Mouse (Mus musculus) lung, postnatal 4 days (tissue): ENCODE measurements around the gene Gm11042.

Source experiments
- DNase-seq, 2 experiments: peaks; one replicate each; pipeline ENCODE4 v3.0.0; 2021

Gene Gm11042

DNA sequence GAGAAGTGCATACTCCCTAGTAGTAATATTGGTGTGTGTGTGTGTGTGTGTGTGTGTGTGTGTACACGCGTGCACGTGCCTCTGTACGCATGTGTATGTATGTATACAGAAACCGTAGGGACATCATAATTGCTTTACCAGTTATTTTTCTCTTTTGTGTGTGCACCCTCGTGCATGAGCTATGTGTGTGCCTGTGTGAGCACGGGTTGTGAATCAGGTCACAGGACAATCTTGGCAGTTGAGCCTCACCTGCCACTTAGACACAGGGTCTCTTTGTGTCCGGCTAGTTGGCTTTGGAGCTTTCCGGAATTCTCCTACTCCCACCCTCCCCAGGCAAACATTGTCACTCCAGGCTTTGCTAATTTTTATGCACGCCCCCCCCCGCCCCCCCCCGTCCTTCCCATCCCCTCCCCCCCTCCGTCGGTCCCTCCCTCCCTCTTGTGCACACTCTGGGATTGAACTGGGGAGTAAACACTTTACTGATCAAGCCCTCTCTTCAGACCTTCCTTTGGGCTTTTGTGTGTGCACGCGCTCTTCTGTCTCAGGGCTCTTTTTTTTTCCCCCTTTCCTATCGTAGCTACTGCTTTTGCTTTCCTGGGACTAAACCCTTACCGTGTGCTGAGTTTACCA, at the start of gene Gm11042:
Gene Gm11042, minus strand, starts transcription at position 51 of the 630 bp plus-strand sequence.
- DNase-seq: no peak

DNA sequence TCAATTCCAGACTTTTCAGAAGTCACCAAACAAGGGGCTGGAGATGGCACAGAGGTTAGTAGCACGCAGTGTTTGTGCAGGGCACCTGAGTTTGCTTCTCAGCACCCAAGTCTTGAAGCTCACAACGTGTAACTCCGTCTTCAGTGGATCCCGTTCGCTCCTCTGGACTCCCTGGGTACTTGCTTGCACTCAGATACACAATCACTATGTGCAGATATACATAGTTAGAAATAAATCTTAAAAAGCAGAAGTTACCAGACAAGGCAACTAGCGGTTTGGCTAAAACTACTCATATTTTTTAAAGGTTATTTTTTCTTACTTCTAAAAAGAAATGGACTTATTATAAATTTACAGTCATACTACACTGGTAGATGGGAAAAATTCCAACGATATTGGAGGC, 48.3 kb upstream of the Gm11042 start:
- DNase-seq: no peak

DNA sequence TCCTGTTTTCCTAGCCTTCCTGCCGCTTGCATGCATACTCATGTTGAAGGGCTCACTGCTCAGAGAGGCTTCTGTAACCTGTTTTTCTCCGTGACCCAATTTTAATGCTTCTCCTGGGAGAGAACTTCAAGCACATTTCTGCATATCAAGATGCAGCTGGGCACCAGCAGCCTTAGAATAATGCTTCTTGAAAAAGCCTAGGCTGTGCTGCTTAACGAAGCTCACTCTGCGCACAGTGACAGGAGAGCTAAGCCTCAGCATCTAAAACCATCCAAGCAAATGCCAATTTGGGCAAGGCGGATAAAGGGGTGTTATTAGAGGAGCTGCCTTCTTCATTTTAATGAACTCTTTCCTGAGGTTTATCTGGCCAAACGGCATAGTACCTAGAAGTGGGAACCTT, 46.9 kb upstream of the Gm11042 start:
- DNase-seq: no peak

DNA sequence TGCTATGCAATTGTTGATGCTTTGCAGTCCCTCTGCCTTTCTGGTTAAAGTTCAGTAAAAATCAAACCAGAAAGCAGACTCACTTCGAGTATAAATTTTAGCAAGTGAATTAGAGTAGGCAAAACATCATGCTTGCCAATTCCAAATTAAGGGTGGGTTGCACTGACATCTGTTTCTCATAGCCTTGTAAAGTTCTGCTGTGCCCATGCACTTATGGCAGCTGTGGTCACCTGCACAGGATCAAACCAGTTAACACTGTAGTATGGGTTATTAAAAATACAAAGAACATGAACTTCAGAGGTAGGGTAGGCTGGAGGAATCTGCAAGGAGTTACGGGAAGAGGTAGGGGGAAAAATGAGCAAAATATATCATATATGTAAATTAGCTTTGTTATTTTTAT, 46.3 kb upstream of the Gm11042 start:
- DNase-seq: no peak

DNA sequence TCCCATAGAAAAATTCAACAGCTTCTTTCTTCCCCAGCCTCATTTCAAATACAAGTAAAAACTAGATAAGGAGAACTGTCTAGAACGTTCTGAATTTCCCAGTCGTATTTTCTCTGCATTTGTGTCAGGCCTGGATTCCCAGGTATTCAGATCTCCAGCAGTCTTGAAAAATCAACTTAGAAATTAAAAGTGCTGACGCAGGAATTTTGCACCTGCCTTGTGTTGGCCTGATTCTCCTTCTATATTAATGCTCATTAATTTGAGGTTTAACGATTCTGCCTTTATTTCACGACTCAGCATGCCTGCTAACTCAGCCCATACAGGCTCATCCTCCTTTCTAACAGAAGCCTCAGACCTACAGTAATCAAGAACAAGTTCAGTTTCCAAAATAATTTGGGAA, 43.6 kb upstream of the Gm11042 start:
- DNase-seq: no peak

DNA sequence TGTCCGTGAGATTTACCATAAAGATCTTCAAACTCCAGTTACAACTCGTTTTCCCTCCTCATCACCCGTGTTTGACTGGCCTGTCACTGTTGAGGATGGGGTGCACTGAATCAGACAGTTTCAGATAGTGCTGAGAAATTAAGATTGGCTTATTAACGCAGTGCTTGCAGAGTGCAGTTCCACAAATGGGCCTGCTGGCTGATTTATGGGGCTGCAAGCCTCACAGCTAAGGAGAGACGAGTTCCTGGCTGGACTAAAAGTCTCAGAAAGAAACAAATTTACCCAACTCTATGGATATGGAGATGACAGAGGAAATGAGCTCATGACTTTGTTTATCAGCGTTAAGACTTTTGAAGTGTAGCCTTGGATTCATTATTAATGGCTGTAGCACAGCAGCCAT, 41.6 kb upstream of the Gm11042 start:
- DNase-seq: no peak

DNA sequence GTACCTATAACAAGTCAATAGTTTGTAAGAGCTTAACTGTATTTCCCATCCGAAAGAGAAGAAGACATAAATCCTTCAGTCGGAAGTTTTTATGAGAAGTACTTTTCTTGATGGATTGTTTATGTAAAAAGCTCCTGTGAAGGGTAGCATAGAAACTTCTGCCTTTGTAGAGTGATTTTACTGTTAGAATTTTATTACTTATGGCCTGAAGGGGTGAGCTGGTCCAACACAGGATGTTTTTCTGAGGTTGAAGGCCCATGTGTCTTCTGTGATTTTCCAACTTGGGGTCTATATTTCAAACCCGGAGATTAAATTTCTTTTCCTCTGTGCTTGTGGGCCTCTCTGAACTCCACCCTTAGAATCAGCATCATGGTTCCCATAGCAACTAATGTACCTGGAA, 26.5 kb upstream of the Gm11042 start:
- no peak for DNase-seq

DNA sequence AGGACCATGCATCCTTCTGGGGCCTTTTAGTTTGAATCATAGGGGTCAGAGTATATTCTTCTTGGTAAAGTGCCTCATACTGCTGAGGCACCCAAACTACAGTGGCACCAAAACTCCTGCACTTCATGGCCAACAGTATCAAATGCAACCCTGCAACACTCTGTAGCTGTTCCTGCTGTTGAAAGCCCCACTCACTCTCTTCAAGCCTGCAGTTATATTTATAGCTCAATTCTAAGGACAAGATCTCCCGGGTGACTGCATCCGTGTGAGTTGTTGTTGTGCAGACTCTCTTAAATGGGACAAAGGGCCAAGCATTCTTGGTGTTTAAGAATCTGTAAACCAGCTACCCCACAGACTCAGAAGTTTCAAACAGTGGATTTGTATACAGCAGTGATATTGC, 23.9 kb upstream of the Gm11042 start:
- DNase-seq: no peak

DNA sequence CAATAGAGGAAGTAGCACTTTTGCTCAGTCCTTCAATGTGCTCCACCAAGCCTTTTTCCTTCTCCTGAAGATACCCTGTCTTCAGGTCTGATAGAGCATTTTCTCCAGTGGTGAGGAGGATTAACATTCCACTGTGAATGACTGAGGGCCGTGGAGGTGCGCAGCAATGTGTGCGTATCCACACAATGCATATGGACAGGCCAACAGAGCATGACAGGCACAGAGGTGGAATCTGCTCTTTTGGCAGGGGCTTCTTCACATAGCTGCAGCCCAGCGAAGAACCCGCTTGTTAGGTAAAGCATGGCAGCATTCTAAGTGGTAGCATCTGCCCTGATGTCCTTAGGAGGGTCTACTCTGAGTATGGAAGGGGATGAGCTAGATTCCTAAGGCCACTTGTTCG, 17.5 kb upstream of the Gm11042 start:
- DNase-seq: no peak

DNA sequence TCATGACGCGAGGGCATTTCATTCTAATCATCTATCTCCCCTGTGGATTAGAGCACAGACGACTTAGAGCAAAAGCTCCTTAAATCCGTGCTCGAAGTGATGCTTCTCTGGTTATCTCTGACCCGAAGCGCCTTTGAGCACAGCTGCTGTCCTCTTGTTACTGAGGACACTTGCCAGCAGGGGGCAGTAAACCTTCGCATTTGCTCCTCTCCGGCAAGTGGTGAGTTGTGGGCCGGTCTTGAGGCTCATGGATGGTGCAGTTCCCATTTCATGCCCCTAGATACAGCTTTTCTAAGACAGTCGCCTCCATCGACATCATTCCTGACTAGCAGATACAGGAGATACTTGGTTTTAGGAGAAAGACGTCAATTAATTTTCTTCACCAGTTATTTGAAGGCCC, 16.8 kb upstream of the Gm11042 start:
- peak; percentile 49 to 58 for DNase-seq

DNA sequence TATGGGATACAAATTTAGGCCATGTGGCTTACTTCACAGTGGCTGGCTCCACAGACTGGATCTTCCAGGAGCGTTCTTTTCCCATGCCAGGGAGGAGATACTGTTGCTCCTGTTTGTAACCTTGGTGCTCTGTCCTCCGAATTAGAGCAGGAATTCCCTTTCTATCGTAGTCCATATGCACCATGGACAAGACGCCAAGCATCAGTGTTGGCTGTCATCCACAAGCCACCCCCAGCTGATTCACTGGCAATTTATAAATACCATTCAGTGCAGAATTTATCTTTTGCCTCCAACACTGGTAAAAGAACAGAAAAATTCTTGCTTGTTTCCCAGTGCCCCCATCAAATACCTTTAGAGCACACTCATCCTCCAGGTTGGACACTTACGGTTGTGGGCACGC, 13.6 kb upstream of the Gm11042 start:
- no peak for DNase-seq

DNA sequence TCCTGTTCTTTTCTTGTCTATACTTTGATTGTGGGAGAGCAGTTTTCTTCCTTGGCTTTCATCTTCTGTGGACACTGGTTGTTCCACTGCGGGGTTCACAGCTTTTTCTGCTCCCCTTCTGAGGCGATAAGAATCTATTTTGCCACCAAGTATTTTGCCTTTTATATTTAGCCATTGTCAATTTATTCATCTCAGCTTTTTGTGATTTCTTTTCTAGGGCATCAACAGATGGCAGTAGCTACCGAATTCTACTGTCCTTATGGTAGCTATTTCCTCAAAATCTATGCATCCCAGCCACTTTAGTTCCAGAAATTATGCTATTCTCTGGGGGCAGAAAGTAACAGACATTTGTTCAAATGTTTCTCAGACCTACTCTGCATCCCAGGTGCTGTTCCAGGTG, 10.4 kb upstream of the Gm11042 start:
- no peak for DNase-seq

DNA sequence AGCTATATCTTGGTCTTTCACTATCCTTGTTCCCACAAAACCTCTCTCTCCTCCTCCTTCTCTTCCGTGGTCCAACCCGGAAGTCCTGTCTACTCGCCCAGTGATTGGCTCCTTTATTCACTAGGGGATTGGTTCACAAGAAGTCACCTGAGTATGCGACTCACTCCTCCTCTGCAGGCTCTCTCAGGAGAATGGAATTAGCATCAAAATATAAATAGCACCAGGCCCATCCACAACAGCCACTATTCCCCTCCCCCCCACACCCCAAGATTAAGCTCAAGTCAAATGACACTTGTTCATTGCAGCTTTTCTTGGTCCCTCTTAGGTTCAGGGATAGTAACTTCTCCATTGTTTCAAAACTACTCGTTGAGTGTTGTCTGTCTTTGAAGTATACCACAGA, 5.8 kb upstream of the Gm11042 start:
- DNase-seq: no peak

DNA sequence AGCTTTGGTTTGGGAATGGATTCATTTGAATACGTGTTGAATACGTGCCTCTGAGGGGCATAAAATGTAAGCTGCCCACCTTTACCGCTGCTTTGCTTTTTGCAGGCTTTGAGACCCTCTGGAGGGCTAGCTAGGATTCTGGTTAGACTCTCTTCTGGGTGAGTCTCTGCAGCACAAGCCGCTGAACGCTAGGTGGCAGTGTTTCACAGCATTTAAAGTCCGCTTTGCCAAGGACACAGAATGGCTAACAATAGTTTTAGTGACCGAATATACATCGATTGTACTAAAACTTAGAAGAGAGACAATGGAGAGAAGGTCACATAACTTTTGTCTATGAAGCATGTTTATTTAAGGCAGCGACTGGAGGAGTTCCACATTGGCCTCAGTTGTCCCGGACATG, 4.1 kb upstream of the Gm11042 start:
- peak; percentile 34 to 70 for DNase-seq

DNA sequence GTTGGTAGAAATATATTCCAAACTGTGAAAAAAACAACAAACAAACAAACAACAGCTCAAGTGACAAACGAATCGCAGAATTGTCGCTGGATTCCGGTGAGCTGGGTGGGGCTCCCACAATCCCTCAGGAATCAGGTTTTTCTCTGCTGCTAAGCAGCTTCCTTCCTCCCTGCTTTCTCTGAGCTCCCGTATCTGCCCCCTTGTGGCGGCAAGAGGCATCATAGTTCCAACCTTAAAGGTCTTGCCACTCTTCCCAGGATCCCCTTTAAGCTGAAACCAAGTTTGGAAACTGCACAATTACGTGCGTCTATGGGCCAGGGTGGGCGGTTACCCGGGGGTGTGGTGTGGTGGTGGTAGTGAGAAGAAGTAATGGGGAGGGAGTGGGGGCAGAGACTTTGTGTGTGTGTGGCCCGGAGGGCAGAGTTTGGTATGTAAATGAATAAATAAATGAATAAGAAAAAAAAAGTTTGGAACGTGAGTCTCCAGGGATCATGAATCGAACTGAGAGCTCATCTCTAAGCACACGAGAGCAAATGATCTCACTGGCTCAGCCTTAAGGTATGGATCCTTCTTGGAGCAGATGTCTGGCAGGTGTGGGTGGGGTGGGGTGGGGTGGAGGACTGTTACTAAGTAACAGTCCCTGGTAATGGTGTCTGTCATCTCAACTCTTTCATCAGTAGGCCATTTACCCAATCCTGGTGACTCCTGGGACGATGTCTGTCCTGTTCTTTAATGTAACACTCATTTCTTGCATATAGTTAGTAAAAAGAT, 980 bp upstream of the Gm11042 start:
- DNase-seq: peak; percentile 77 to 81

DNA sequence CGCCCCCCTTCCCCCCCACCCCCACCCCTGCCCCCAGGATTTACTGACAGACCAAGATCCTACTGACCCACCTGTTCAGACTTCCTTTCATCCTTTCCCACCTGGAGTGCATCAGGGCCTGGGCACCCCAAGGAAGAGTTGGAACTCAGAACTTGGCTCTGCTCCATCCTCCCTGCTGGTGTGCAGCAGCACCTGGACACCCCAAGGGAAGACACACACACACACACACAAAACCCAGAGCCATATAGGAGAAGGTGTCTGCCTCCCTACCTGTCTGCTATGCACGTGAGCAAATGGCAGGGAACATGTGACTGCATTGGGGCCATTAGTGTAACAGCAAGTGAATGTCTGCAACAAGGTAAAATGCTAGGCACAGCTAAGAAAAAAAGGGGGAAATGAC, 973 bp downstream of the Gm11042 start:
- DNase-seq: no peak

DNA sequence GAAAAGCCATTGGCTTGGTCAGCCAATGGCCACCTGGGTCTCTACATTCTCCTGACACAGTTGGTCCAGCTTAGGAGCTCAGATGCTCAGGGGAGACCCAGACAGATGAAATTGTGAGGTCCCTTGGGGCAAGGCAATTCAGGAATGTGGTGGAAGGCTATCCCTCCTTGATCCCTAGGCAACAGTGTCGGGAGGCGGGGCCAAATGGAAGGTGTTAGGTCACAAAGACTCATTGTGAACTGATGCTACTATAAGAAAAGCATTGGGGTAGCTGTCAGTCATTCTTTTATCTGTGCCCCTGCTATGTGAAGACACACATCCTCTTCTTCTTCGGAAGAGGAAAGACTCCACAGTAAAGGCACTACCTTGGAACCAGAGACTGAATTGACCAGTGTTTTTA, 3.6 kb downstream of the Gm11042 start:
- no peak for DNase-seq

DNA sequence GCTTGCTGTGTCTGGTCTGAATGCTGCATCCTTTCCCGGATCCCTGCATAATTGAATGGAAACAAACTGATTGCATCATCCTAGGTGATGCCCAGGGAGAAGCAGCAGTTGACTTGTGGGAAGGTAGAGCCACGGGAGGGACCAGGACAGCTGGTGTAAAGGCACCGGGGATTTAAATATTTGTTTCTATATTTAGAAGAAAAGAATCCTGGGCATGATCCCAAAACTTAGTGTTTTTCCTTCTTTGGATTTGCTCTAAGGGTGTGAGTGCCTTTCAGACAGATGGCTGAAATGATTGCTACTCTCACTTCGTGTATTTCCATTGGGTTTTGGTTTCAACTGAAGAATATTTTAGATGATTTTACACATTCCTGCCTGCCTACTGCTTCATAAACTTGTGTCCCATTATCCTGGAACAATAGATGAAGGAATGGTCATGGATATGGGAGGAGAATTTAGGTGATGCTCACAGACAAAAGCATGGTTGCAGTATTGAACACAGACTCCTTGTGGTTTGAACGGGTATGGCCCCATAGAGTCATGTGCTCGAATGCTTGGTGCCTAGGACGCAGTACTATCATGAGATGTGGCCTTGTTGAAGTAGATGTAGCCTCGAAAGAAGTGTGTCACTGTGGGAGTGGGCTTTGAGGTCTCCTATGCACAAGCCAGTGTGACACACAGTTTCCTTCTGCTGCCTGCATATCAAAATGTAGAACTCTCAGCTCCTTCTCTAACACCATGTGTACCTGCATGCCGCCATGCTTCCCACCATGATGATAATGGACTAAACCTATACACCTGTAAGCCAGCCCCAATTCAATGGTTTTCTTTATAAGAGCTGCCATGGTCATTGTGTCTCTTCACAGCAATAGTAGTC, 12.5 kb downstream of the Gm11042 start:
- no peak for DNase-seq

DNA sequence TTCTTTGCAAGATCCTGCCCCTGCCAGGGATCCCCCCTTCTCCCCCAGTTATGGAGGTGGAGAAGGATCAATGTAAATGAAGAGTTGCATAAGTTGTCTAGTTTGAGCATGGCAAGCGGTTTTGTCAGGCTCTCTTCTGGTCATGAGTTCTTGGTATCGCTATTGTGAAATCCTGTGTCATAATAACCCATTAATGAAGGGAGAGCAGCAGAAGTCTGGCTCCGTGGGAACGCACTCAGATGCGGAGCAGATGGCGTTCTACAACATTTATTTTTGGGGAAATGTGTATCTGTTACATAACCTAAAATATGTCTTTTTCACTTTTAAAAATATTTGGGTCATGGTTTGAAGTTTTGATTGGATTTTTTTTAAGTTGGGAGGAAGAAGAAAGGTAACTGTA, 14.6 kb downstream of the Gm11042 start:
- DNase-seq: no peak

DNA sequence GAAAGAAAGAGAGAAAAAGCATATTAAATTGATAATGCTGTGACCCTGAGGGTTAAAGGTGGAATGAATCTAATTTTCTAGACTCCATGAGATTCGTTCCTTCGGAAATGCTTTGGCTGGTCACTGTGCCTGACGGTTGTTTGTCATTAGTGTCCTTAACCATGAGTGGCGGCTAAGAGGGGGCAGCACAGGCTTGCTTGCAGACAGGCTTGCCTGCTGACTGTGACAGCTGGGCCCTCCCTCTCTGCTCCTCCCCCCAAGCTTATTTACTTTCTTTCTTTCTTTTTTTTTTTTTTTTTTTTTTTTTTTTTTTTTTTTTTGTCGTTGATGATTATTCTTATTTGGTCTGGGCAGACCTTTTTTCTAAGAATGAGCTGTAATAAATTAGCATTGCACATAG, 19.8 kb downstream of the Gm11042 start:
- no peak for DNase-seq

DNA sequence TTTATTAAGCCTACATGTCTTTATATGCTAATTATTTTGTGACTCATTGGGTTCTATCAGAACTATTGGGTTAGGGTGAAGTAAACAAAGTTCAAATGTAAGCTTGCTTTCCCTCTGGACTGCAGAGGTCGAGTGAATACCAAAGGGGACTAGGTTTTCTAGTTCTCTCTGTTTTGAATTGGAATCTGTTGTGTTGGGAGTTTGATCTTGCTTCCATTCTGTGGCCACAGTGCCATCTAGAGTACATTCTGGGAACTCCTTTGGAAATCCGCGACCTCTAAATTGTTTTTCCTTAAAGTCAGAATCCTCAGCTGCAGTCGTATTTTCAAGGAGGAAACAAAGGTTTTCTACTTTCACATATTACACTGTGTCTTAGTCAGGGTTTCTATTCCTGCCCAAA, 22.6 kb downstream of the Gm11042 start:
- DNase-seq: peak in 1 of 2 experiments; percentile 40

DNA sequence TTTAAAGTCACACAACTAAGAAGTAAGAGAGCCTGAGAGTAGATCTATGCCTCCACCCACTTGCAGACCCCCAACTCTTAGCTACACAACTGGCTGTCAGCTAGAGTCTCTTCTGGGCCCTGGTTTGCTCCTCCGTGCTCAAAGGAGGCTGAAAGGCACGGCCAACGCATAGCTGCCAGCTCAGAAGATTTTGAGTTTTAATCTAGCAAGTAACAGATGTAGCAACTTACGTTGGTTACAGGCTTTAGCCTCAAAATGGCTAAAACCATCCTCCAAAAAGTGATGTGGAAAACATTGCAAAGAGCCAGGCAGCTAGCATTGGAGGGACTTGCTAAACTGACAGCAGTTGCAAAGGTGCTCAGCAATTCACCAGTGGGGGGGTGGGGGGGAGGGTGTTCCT, 25.2 kb downstream of the Gm11042 start:
- no peak for DNase-seq

DNA sequence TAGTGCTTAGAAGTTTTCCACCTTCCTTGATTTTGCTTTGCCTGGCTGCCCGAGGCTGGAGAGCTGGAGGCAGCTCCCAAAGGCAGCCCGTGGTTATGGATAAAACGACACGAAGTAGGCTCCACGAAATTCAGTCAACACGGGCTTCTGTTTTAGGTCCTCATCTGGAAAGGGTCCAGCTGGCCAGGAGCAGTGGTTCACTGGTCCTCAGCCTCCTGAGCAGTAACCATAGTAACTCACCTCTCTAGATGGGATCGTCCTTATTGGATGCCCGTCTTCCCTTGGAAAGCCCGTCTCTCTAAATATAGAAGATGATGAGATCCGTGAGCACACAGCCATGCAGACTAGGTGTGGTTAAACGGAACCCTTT, 31.5 kb downstream of the Gm11042 start:
- no peak for DNase-seq
